Mouse (Mus musculus): ENCODE measurements around the gene Abi1. TPM values are rescaled to one million over a fixed set of nuclear protein-coding genes. Genes with fewer than 3 reads are reported as not detected.
"Not testable (repeated sequence)": the region's sequence is repeated elsewhere in the genome, so short reads cannot be mapped to it uniquely, and the experiment has no call there.

Abi1 gene
- total RNA-seq (2021), result 10 to 100 TPM; 28.6 to 34.7 TPM
- long read RNA-seq, experiment 1, partial matches to known transcripts, result 0 of 24 reads
- long read RNA-seq, experiment 1, other reads (novel, unspliced or antisense), result 6 of 24 reads
- long read RNA-seq, experiment 2, transcript Abi1-202 (11 exons, 3,023 nt), result minor isoform, 6 of 29 reads
- long read RNA-seq, experiment 2, transcript Abi1-205 (11 exons, 3,067 nt), result major isoform, 7 of 29 reads
- long read RNA-seq, experiment 2, partial matches to known transcripts, result 1 of 29 reads
- long read RNA-seq, experiment 2, other reads (novel, unspliced or antisense), result 4 of 29 reads

GRCm38 (mm10) chr2:23040001-23040646 lies at the start of gene Abi1:
Abi1 (minus strand) TSS chr2:23040241.
- peak; percentile 82 for DNase-seq

- DNase-seq, result no peak
These were observed 44.5 kb upstream of the Abi1 start for GRCm38 (mm10) chr2:23084540-23084939.

- DNase-seq, result no peak
These were observed 38.5 kb upstream of the Abi1 start for GRCm38 (mm10) chr2:23078588-23078987.

GRCm38 (mm10) chr2:23077693-23078092 lies 37.7 kb upstream of the Abi1 start:
- no peak for DNase-seq

- DNase-seq, result no peak
These were observed 36.7 kb upstream of the Abi1 start for GRCm38 (mm10) chr2:23076783-23077182.

GRCm38 (mm10) chr2:23075846-23076245 lies 35.8 kb upstream of the Abi1 start:
- no peak for DNase-seq

GRCm38 (mm10) chr2:23071406-23071805 lies 31.4 kb upstream of the Abi1 start:
- DNase-seq, result no peak

- DNase-seq, result no peak
These were observed 30.4 kb upstream of the Abi1 start for GRCm38 (mm10) chr2:23070491-23070890.

GRCm38 (mm10) chr2:23068894-23069744 lies 29.1 kb upstream of the Abi1 start:
- peak; percentile 92 for DNase-seq

- DNase-seq, result peak; percentile 39
These were observed 28.3 kb upstream of the Abi1 start for GRCm38 (mm10) chr2:23068370-23068737.

GRCm38 (mm10) chr2:23067552-23068369 lies 27.7 kb upstream of the Abi1 start, which contains the start of gene Acbd5:
Acbd5 (plus strand) TSS chr2:23068167.
- peak; percentile 89 for DNase-seq

GRCm38 (mm10) chr2:23052523-23052922 lies 12.5 kb upstream of the Abi1 start:
- DNase-seq, result no peak

- DNase-seq, result no peak
These were observed 11.8 kb upstream of the Abi1 start for GRCm38 (mm10) chr2:23051890-23052289.

GRCm38 (mm10) chr2:23048006-23048405 lies 8.0 kb upstream of the Abi1 start:
- DNase-seq, result no peak

- DNase-seq, result no peak
These were observed 5.7 kb upstream of the Abi1 start for GRCm38 (mm10) chr2:23045703-23046102.

- no peak for DNase-seq
These were observed 2.1 kb upstream of the Abi1 start for GRCm38 (mm10) chr2:23042189-23042588.

- no peak for DNase-seq
These were observed 1.4 kb upstream of the Abi1 start for GRCm38 (mm10) chr2:23041457-23041856.

GRCm38 (mm10) chr2:23040690-23041089 lies 649 bp upstream of the Abi1 start:
- DNase-seq, result not testable (repeated sequence)

GRCm38 (mm10) chr2:23039082-23040000 lies 700 bp downstream of the Abi1 start:
- DNase-seq, result no peak

- DNase-seq, result no peak
These were observed 4.6 kb downstream of the Abi1 start for GRCm38 (mm10) chr2:23035467-23035866.
